8 mouse cellular contexts compared by ENCODE assay signal in the genomic region with DNA sequence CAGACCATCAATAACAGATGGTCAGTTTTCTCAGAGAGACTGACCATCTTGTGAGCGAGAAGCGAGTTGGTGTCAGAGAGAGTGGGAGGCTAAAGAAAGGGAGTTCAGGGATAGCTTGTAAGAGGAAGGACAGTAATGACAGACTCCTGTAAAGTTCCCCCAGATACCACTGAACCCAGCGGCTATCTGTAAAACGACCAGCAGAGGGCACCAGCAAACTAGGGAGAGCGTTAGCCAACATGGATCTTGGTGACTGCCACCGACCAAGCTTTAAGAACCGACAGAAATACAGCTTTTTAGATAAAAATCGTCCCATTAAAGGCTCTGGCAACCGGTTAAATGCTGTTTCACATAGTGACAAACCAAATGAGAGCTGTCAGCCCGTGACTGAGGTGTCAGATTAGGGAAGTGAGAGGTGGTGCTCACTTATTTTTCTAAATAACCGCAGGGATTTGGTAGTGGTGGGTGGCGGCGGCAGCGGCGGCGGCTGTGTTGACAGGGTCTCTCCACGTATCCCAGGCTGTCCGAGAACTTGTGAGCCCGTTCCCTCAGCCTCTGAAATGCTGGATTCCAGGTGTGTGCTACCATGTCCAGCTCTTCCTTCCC. TPM values are rescaled to one million over a fixed set of nuclear protein-coding genes. Genes with fewer than 3 reads are reported as not detected.
DNase-seq lines count a peak whose midpoint lies in the region; ATAC-seq and TF ChIP-seq lines count a peak whose summit lies in the region.

No protein-coding gene starts in this region.

- H3K4me1 ChIP-seq in forebrain, embryonic 12.5 days = 0 out of 2 replicates have a peak, but pooled peaks cover 6% of the 10 kb centered on the region
- no peaks in the 10 kb centered on the region for H3K4me1 ChIP-seq in liver, postnatal 0 days (ENCODE audit: insufficient read depth)
- H3K4me1 ChIP-seq in neural tube, embryonic 14.5 days (ENCODE audit: control insufficient read depth, insufficient read depth, low read length) = no peaks in the 10 kb centered on the region
- no peaks in the 10 kb centered on the region for H3K4me1 ChIP-seq in testis, adult 2 months (ENCODE audit: control insufficient read depth, insufficient read depth, low read length)

- H3K27me3 ChIP-seq in forebrain, embryonic 12.5 days = peaks cover 4% of the 10 kb centered on the region; the same call in 1 of the 2 replicates
- H3K27me3 ChIP-seq in liver, postnatal 0 days (ENCODE audit: insufficient read depth, low read length) = no peaks in the 10 kb centered on the region
- no peaks in the 10 kb centered on the region for H3K27me3 ChIP-seq in neural tube, embryonic 14.5 days (ENCODE audit: control insufficient read depth, insufficient read depth, low read length)
- no peaks in the 10 kb centered on the region for H3K27me3 ChIP-seq in testis, adult 2 months (ENCODE audit: control insufficient read depth, insufficient read depth, low read length)

- DNase-seq in CD8-positive naive resting alpha-beta T cell, adult 2 months (ENCODE audit: low read depth in 2 of 2, low spot score in 2 of 2) = peak; percentile 60 to 79
- DNase-seq in c-Kit-negative CD71-positive TER-119-positive erythroid progenitor cells, embryonic 14.5 days (ENCODE audit: low read depth, low spot score) = peak; percentile 11
- DNase-seq in heart, postnatal 10 days = peak; percentile 82 to 91
- peak; percentile 72 for DNase-seq in large intestine, adult 2 months (ENCODE audit: low read depth, low spot score)
- DNase-seq in liver, postnatal 0 days = peak; percentile 81

- H3K4me2 ChIP-seq in forebrain, embryonic 12.5 days = peak overlapping the region; percentile 46
- H3K4me2 ChIP-seq in liver, postnatal 0 days (ENCODE audit: low read depth, low read length) = peak overlapping the region; percentile 64
- H3K4me2 ChIP-seq in neural tube, embryonic 14.5 days (ENCODE audit: low read depth, low read length) = peak overlapping the region; percentile 45

- H3K9me3 ChIP-seq in forebrain, embryonic 12.5 days = no peaks in the 10 kb centered on the region
- H3K9me3 ChIP-seq in liver, postnatal 0 days (ENCODE audit: low read length) = no peaks in the 10 kb centered on the region
- H3K9me3 ChIP-seq in neural tube, embryonic 14.5 days (ENCODE audit: control insufficient read depth, low read length) = no peaks in the 10 kb centered on the region

- intact Hi-C loops in heart, postnatal 10 days (cut with DNase I) = loop anchor here (2.0 to 10.0 kb wide), 3 partner anchors 19 to 895 kb away; a partner anchor contains a TSS

- 15% methylated on average over 19 of the region's 19 CpGs for WGBS in forebrain, embryonic 12.5 days
- WGBS in large intestine, adult 2 months = 24% methylated on average over 19 of the region's 19 CpGs
- WGBS in liver, postnatal 0 days (ENCODE audit: insufficient replicate concordance) = 14% methylated on average over 19 of the region's 19 CpGs
- 17% methylated on average over 19 of the region's 19 CpGs for WGBS in neural tube, embryonic 14.5 days

- H3K9ac ChIP-seq in forebrain, embryonic 12.5 days = no peak overlapping the region
- 0 out of 2 replicates have a peak overlapping the region, but pooled peaks have one; percentile 35 for H3K9ac ChIP-seq in liver, postnatal 0 days (replicated peaks)
- H3K9ac ChIP-seq in neural tube, embryonic 14.5 days (replicated peaks; ENCODE audit: low read depth, low read length) = no peak overlapping the region

- peak; percentile 84 for TF ChIP-seq CTCF in liver, postnatal 0 days (IDR thresholded peaks at IDR 0.05; ENCODE audit: low read depth)
- TF ChIP-seq CTCF in testis, adult 2 months (IDR thresholded peaks at IDR 0.05; ENCODE audit: control insufficient read depth, insufficient read depth, insufficient replicate concordance, low read depth, low read length) = peak; percentile 63; the same call in 1 of the 2 replicates

- H3K36me3 ChIP-seq in forebrain, embryonic 12.5 days (replicated peaks) = no peaks in the 10 kb centered on the region
- H3K36me3 ChIP-seq in liver, postnatal 0 days (replicated peaks; ENCODE audit: insufficient read depth, low read length) = no peaks in the 10 kb centered on the region
- no peaks in the 10 kb centered on the region for H3K36me3 ChIP-seq in neural tube, embryonic 14.5 days (ENCODE audit: control insufficient read depth, insufficient read depth, low read length)
- no peaks in the 10 kb centered on the region for H3K36me3 ChIP-seq in testis, adult 2 months (ENCODE audit: control insufficient read depth, insufficient read depth, low read length)

- no peak overlapping the region for H3K27ac ChIP-seq in forebrain, embryonic 12.5 days
- no peak overlapping the region for H3K27ac ChIP-seq in liver, postnatal 0 days (ENCODE audit: low read depth)
- no peak overlapping the region for H3K27ac ChIP-seq in neural tube, embryonic 14.5 days (ENCODE audit: low read depth, low read length)
- no peak overlapping the region for H3K27ac ChIP-seq in testis, adult 2 months (ENCODE audit: control insufficient read depth, insufficient read depth, low read depth, low read length)

- ATAC-seq in forebrain, embryonic 12.5 days (ENCODE audit: low FRiP score) = peak; percentile 84
- ATAC-seq in liver, postnatal 0 days = peak; percentile 66
- ATAC-seq in neural tube, embryonic 14.5 days (ENCODE audit: low read depth) = peak; percentile 86

- H3K4me3 ChIP-seq in forebrain, embryonic 12.5 days (replicated peaks) = peak overlapping the region; percentile 18; the same call in 1 of the 2 replicates
- H3K4me3 ChIP-seq in liver, postnatal 0 days (ENCODE audit: low read depth, low read length) = 0 out of 2 replicates have a peak overlapping the region, but pooled peaks have one; percentile 7
- H3K4me3 ChIP-seq in neural tube, embryonic 14.5 days (ENCODE audit: low read depth, low read length) = 0 out of 2 replicates have a peak overlapping the region, but pooled peaks have one; percentile 10
- no peak overlapping the region for H3K4me3 ChIP-seq in testis, adult 2 months (ENCODE audit: control insufficient read depth, low read depth, low read length)

- TF ChIP-seq EP300 in liver, postnatal 0 days (IDR thresholded peaks at IDR 0.05; ENCODE audit: low read depth) = no peak

- no peak for TF ChIP-seq POLR2A in testis, adult 2 months (IDR thresholded peaks at IDR 0.05; ENCODE audit: control insufficient read depth, low read depth, low read length)

RNA-seq across cellular contexts. Expression of a gene that starts 37.7 kb away (rescaled TPM):
- polyA plus RNA-seq in forebrain, embryonic 12.5 days (2016; fragmentation: Nextera tagmentation; extraction: Ambion mirVana) = 0.61 and 0.77 TPM in 2 replicates
- total RNA-seq in heart, postnatal 10 days (2021) = not detected
- 0.17 TPM in 1 of 2 replicates, not detected in the other for polyA plus RNA-seq in large intestine, adult 2 months (2012; rRNA removed)
- not detected in 2 replicates for polyA plus RNA-seq in liver, postnatal 0 days (2015; fragmentation: Nextera tagmentation; extraction: Ambion mirVana)
- not detected in 2 replicates for polyA plus RNA-seq in neural tube, embryonic 14.5 days (2014; fragmentation: Nextera tagmentation; extraction: Ambion mirVana)
- 3.5 and 4.8 TPM in 2 replicates for polyA plus RNA-seq in testis, adult 2 months (2012; rRNA removed)

Comparison
In these comparisons a context has a peak if more than half of its experiments do, and no peak if none do; other contexts are left out.
1. DNase-seq: peak in every context shown above with its lines; median percentile 86 in heart, postnatal 10 days; 81 in liver, postnatal 0 days; 72 in large intestine, adult 2 months; 70 in CD8-positive naive resting alpha-beta T cell, adult 2 months; 11 in c-Kit-negative CD71-positive TER-119-positive erythroid progenitor cells, embryonic 14.5 days.